Mouse (Mus musculus) embryonic facial prominence, embryonic 11.5 days (tissue): Measurements from ENCODE around the gene Kidins220. TPM values are rescaled to one million over a fixed set of nuclear protein-coding genes. Genes with fewer than 3 reads are reported as not detected.

Experiments used
- ATAC-seq: fragments of 200-750 bp; cut with Nextera tagmentation; replicated peaks from 2 replicates; pipeline ENCODE4 v1.8.0; 2017; ENCODE audit warnings: low read depth; ENCODE audit not compliant: insufficient number of reproducible peaks, low FRiP score, low TSS enrichment
- DNase-seq: peaks from one replicate; pipeline ENCODE4 v3.0.0-alpha.2; 2015; ENCODE audit warnings: low spot score
- H3K27ac ChIP-seq: fragments of 300-500 bp; sonication (generic); replicated peaks from 2 replicates; pipeline ENCODE4 v1.5.1; 2014; ENCODE audit warnings: mild to moderate bottlenecking, low read depth, low read length, control low read depth
- H3K27me3 ChIP-seq: fragments of 300-500 bp; sonication (generic); 2 replicates; pipeline ENCODE4 v1.6.1; 2014; ENCODE audit warnings: mild to moderate bottlenecking, low read length, moderate library complexity, mixed read lengths; ENCODE audit not compliant: control insufficient read depth, insufficient read depth
- H3K36me3 ChIP-seq: fragments of 300-500 bp; sonication (generic); replicated peaks from 2 replicates; pipeline ENCODE4 v1.6.1; 2014; ENCODE audit warnings: low read depth, mild to moderate bottlenecking, low read length, moderate library complexity, mixed read lengths; ENCODE audit not compliant: control insufficient read depth, insufficient read depth
- H3K4me1 ChIP-seq: fragments of 300-500 bp; sonication (generic); 2 replicates; pipeline ENCODE4 v1.6.1; 2014; ENCODE audit warnings: low read length, mixed read lengths; ENCODE audit not compliant: control insufficient read depth, insufficient read depth
- H3K4me2 ChIP-seq: fragments of 300-500 bp; sonication (generic); 2 replicates; pipeline ENCODE4 v1.6.1; 2014; ENCODE audit warnings: low read depth, mild to moderate bottlenecking, control low read depth, low read length, moderate library complexity
- H3K4me3 ChIP-seq: fragments of 300-500 bp; sonication (generic); 2 replicates; pipeline ENCODE4 v1.5.1; 2014; ENCODE audit warnings: low read depth, low read length, control low read depth
- H3K9ac ChIP-seq: fragments of 300-500 bp; sonication (generic); replicated peaks from 2 replicates; pipeline ENCODE4 v1.6.1; 2014; ENCODE audit warnings: mild to moderate bottlenecking, control low read depth, low read length
- H3K9me3 ChIP-seq: fragments of 300-500 bp; sonication (generic); replicated peaks from 2 replicates; pipeline ENCODE4 v1.6.1; 2016; ENCODE audit warnings: mild to moderate bottlenecking, low read length, inconsistent platforms, mixed read lengths; ENCODE audit not compliant: control insufficient read depth
- WGBS: fragments of 180-500 bp; shearing (Covaris S2); extraction: QIAGEN DNeasy Blood & Tissue Kit; methylation state at CpG from one replicate; pipeline ENCODE4 v1.1.7; 2014; 5-methylcytosine and 5-hydroxymethylcytosine counted together
- polyA plus RNA-seq: library from polyadenylated mRNA; unstranded; fragments of >200 nt; fragmentation: Nextera tagmentation; extraction: Ambion mirVana; gene quantifications from 2 replicates; pipeline ENCODE4 v1.2.1, GENCODE M21; 2014

Kidins220 gene
- polyA plus RNA-seq, 1 experiment from 2014 or later = 23.4 TPM

DNA sequence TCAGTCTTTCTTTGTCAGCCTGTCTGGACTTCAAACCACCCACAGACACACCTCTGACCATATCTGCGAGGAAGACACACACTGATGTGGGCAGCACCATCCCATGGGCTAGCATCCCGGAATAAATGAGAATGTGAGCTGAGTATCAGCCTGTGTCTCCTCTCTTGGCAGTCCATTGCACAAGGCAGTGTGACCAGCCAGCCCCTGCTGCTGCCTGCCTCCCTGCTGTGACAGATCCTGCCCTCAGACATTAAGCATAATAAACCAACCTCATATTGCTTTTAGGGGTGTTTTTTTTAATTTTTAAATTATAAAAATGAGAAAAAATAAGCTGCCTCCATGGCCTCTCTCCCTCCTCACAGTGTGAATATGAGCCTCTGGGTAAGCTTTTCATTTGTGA lies 8.7 kb upstream of the Kidins220 start:
- no peak overlapping the region for H3K4me3 ChIP-seq
- DNase-seq (no peak), ATAC-seq (no peak)
- no peak overlapping the region for H3K4me2 ChIP-seq
- H3K27me3 ChIP-seq = no peaks in the 10 kb centered on the region
- H3K27ac ChIP-seq = no peak overlapping the region
- no peak overlapping the region for H3K9ac ChIP-seq
- 85% methylated on average over 2 of the region's 2 CpGs for WGBS
- no peaks in the 10 kb centered on the region for H3K36me3 ChIP-seq
- H3K4me1 ChIP-seq = no peaks in the 10 kb centered on the region
- H3K9me3 ChIP-seq = no peaks in the 10 kb centered on the region

DNA sequence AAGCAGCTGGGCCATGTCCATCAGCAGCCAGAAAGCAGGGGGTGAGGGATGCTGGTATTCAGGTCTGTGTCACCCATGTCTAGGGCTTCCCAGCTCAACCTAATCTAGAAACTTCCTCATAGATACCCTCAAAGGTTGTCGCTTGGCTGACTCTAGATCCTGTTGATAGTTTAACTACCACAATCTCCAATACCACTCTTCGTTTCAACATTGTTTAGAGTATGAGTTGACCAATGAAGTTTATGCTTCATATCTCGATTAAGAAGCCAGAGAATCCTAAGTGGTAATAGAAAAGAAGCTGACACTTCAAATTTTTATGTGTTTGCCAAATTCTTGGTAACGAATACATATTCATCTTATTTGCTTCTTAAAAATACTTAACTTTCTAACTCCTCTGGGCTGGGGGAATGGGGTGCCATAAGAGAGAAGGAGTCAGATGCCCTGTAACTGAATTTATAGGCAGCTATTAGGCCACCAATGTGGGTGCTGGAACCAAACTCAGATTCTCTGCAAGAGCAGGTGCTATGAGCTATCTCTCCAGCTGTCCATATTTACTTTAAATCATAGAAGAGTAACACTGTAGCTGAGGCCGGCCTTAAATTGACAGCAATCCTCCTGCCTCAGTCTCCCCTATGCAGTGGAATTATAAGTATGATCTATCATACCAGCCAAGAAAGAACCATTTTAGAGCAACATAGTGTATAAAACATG lies 3.1 kb upstream of the Kidins220 start:
- Histone ChIP-seq H3K4me1 (no peaks in the 10 kb centered on the region), H3K36me3 (no peaks in the 10 kb centered on the region), H3K27me3 (no peaks in the 10 kb centered on the region), H3K9ac (no peak overlapping the region), H3K4me3 (no peak overlapping the region), H3K27ac (no peak overlapping the region), H3K4me2 (no peak overlapping the region), H3K9me3 (no peaks in the 10 kb centered on the region)
- WGBS = 88% methylated on average over 5 of the region's 5 CpGs
- ATAC-seq (no peak), DNase-seq (no peak)

DNA sequence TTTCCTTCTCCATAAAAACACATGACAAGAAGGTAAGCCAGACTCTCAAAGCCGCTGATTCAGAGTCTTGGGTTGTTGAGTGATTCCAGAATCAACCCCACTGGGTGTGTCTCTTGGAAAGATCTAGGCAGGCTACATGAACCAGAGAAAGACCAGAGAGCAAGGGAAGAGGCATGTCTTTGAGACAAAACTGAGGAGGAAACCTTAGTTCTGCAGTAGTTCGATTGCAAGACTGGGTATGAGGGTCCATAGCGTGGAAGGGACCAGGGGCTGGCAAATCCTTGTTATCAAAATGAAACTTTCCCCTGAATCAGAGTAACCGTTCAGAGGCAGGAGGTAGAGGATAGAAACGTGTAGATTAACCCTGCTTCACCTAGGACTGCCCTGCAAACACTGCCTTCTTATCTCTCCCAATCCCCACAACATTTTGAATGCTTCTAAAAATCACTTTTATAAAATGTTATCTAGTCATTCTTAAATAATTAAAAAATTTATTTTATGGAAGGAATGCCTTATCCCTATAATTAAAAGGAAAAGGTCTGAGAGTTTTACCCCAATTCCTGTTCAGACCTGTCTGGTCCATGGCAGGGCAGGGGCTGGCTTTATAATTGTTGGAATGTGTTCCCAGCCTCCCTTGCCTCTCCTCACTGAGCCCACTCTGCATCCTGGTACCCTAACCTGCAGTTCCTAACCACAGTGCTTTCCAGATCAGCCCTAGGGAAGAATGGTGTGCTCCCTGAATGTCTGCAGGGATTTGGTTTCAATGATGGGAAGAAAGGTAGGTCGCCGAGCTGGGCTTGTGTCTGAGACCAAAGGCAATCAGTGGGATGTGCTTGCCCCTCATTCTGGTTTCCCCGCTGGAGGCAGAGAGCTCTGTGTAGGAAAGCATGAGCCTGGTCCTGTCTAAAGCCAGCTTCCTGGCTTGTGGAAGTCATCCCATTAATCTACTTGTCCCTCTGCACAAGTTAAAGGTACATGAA lies 2.1 kb upstream of the Kidins220 start:
- ATAC-seq (no peak), DNase-seq (no peak)
- no peaks in the 10 kb centered on the region for H3K36me3 ChIP-seq
- H3K4me1 ChIP-seq = no peaks in the 10 kb centered on the region
- no peaks in the 10 kb centered on the region for H3K27me3 ChIP-seq
- H3K4me2 ChIP-seq = no peak overlapping the region
- no peak overlapping the region for H3K27ac ChIP-seq
- no peaks in the 10 kb centered on the region for H3K9me3 ChIP-seq
- no peak overlapping the region for H3K9ac ChIP-seq
- WGBS = 67% methylated on average over 8 of the region's 8 CpGs
- H3K4me3 ChIP-seq = no peak overlapping the region

DNA sequence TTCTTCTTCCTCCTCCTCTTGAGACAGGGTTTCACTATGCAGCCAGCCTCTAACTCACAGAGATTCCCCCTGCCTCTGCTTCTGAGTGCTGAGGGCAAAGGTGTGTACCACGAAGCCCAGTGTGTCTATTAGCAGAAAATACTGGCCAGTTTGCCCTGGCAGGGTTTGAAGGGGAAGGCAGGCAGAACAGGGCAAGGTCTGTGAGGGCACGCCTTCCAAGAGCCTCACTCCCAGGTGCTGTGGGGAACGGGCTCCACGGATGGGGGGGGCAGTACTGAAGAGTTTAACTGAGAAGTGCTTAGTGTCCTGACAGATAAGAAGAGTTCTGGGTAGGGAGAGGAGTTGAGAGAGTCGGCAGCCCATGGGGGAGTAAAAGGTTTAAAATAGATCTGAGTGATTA lies 1.1 kb upstream of the Kidins220 start:
- Histone ChIP-seq H3K9me3 (no peaks in the 10 kb centered on the region), H3K4me3 (no peak overlapping the region), H3K4me2 (no peak overlapping the region), H3K4me1 (no peaks in the 10 kb centered on the region), H3K9ac (no peak overlapping the region), H3K27me3 (no peaks in the 10 kb centered on the region), H3K27ac (no peak overlapping the region), H3K36me3 (no peaks in the 10 kb centered on the region)
- 75% methylated on average over 5 of the region's 5 CpGs for WGBS
- DNase-seq (no peak), ATAC-seq (no peak)

DNA sequence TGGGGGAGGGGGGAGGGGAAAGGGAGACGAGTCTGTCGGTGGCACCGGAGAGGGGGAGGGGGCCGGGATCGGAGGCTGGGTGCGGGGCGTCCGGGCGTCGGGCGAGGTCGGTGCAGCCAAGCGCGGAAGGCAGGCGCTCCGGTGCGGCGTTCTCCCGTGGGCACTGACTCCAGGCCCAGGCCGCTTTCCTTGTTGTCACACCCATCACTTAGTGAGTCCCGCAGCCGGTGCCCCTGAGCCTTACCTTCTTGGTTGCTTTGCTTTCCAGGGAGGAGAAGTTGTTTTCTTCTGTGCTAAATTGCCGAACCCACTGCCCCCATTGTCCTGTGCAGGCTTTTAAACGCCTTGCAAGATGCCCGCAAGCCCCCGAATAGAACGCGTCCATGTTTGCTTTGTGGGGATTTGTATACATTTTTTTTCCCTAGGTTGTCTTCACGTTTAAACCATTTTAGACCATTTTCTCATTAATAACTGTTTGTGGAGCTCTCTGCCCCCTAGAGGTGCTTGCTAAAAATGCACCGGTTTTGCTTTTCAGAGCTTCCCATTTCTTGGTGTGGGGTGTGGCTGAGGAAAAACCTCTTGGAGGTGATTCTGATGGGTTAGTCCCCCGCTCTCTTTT lies 499 bp downstream of the Kidins220 start:
- H3K27ac ChIP-seq = peak overlapping the region; percentile 76
- no peaks in the 10 kb centered on the region for H3K27me3 ChIP-seq
- peak; percentile 91 for DNase-seq
- WGBS = under 1% methylated on average over 30 of the region's 31 CpGs
- H3K36me3 ChIP-seq = no peaks in the 10 kb centered on the region
- ATAC-seq = peak; percentile 86
- no peaks in the 10 kb centered on the region for H3K4me1 ChIP-seq
- H3K4me3 ChIP-seq = peak overlapping the region; percentile 79
- peak overlapping the region; percentile 73 for H3K9ac ChIP-seq
- peak overlapping the region; percentile 53 for H3K4me2 ChIP-seq
- no peaks in the 10 kb centered on the region for H3K9me3 ChIP-seq

DNA sequence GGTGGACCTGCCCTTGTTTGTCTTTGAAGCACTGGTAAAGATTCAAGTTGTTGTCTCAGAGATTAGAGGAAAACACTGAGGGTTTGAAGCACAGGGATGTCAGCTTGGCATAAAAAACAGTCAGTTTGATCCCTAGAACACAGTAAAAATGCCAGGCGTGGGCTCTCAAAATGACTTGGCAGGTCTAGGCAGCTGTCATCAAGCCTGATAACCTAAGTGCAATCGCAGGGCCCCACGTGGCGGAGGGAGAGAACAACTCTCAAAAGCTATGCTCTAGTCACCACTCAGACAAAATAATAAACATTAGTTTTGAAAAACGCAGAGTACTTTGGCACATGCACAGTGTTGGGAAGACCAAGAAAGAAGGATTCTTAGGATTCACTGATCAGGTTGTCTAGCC lies 10.5 kb downstream of the Kidins220 start:
- no peaks in the 10 kb centered on the region for H3K9me3 ChIP-seq
- H3K4me1 ChIP-seq = no peaks in the 10 kb centered on the region
- ATAC-seq = no peak
- H3K4me2 ChIP-seq = no peak overlapping the region
- no peak overlapping the region for H3K9ac ChIP-seq
- 0 out of 2 replicates have a peak, but pooled peaks cover 2% of the 10 kb centered on the region for H3K36me3 ChIP-seq
- no peaks in the 10 kb centered on the region for H3K27me3 ChIP-seq
- no peak overlapping the region for H3K27ac ChIP-seq
- DNase-seq = no peak
- H3K4me3 ChIP-seq = no peak overlapping the region
- WGBS = 90% methylated on average over 5 of the region's 5 CpGs

DNA sequence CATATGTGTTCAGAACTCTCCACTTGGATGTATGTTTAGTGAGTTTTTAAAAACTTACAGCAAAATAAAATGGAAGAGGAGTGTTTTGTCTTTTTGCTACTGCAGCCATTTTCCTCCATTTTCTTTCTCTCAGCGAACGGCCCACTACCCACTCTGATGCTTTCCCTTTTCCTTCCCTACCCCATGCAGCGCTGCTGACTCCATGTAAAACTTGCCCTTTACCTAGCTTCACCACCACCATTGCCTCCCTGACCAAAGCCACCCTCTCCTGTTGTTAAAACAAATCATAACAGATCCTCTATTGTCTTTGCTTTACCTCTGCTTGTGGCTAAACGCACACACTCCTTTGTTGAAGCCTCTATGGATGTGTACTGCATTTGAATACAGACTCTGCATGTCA lies 20.6 kb downstream of the Kidins220 start:
- no peak for DNase-seq
- Histone ChIP-seq H3K36me3 (no peaks in the 10 kb centered on the region; the same call in 1 of the 2 replicates), H3K27ac (no peak overlapping the region), H3K27me3 (no peaks in the 10 kb centered on the region), H3K4me3 (no peak overlapping the region), H3K4me1 (no peaks in the 10 kb centered on the region), H3K9ac (no peak overlapping the region), H3K4me2 (no peak overlapping the region), H3K9me3 (no peaks in the 10 kb centered on the region)
- no peak for ATAC-seq
- WGBS = 85% methylated on average over 4 of the region's 4 CpGs
